Mouse (Mus musculus) midbrain, embryonic 14.5 days (tissue): ENCODE measurements around the gene Mavs. TPM values are rescaled to one million over a fixed set of nuclear protein-coding genes. Genes with fewer than 3 reads are reported as not detected.

Experiments
- ATAC-seq: fragments of 200-750 bp; cut with Nextera tagmentation; 2 replicates; pipeline ENCODE4 v1.8.0; 2017; ENCODE audit warnings: moderate number of reproducible peaks, moderate library complexity; ENCODE audit not compliant: low FRiP score, low TSS enrichment
- DNase-seq: peaks from one replicate; pipeline ENCODE4 v3.0.0-alpha.2; 2015
- H3K27ac ChIP-seq: fragments of 300-500 bp; sonication (generic); replicated peaks from 2 replicates; pipeline ENCODE4 v1.5.1; 2014; ENCODE audit warnings: mild to moderate bottlenecking, low read depth, low read length, moderate library complexity
- H3K27me3 ChIP-seq: fragments of 300-500 bp; sonication (generic); 2 replicates; pipeline ENCODE4 v1.6.1; 2014; ENCODE audit warnings: low read length, control low read depth, mixed read lengths; ENCODE audit not compliant: control insufficient read depth, insufficient read depth
- H3K36me3 ChIP-seq: fragments of 300-500 bp; sonication (generic); 2 replicates; pipeline ENCODE4 v1.6.1; 2014; ENCODE audit warnings: low read length, control low read depth; ENCODE audit not compliant: control insufficient read depth, insufficient read depth
- H3K4me1 ChIP-seq: fragments of 300-500 bp; sonication (generic); 2 replicates; pipeline ENCODE4 v1.6.1; 2014; ENCODE audit warnings: mild to moderate bottlenecking, antibody characterized with exemption, low read length, control low read depth; ENCODE audit not compliant: control insufficient read depth, insufficient read depth
- H3K4me2 ChIP-seq: fragments of 300-500 bp; sonication (generic); 2 replicates; pipeline ENCODE4 v1.6.1; 2014; ENCODE audit warnings: mild to moderate bottlenecking, low read length, moderate library complexity
- H3K4me3 ChIP-seq: fragments of 300-500 bp; sonication (generic); replicated peaks from 2 replicates; pipeline ENCODE4 v1.5.1; 2014; ENCODE audit warnings: low read depth, low read length
- H3K9ac ChIP-seq: fragments of 300-500 bp; sonication (generic); replicated peaks from 2 replicates; pipeline ENCODE4 v1.6.1; 2014; ENCODE audit warnings: mild to moderate bottlenecking, low read length, moderate library complexity
- H3K9me3 ChIP-seq: fragments of 300-500 bp; sonication (generic); 2 replicates; pipeline ENCODE4 v1.6.1; 2016; ENCODE audit warnings: low read length, control low read depth, mixed read lengths; ENCODE audit not compliant: control insufficient read depth
- WGBS: fragments of 180-500 bp; shearing (Covaris S2); extraction: QIAGEN DNeasy Blood & Tissue Kit; methylation state at CpG from one replicate; pipeline ENCODE4 v1.1.7; 2014; 5-methylcytosine and 5-hydroxymethylcytosine counted together
- polyA plus RNA-seq: library from polyadenylated mRNA; unstranded; fragments of >200 nt; fragmentation: Nextera tagmentation; extraction: Ambion mirVana; gene quantifications from 2 replicates; pipeline ENCODE4 v1.2.1, GENCODE M21; 2014

Mavs gene
- polyA plus RNA-seq, 1 experiment from 2014 or later = 6.8 TPM

- H3K27ac ChIP-seq = no peak overlapping the region
- H3K27me3 ChIP-seq = no peaks in the 10 kb centered on the region
- WGBS = 92% methylated on average over 7 of the region's 7 CpGs
- peaks cover 3% of the 10 kb centered on the region; the same call in 1 of the 2 replicates for H3K36me3 ChIP-seq
- DNase-seq (no peak), ATAC-seq (no peak)
- H3K9ac ChIP-seq = no peak overlapping the region
- H3K9me3 ChIP-seq = no peaks in the 10 kb centered on the region
- no peak overlapping the region for H3K4me2 ChIP-seq
- no peaks in the 10 kb centered on the region for H3K4me1 ChIP-seq
- H3K4me3 ChIP-seq = no peak overlapping the region
Measured at GRCm38 (mm10) chr2:131242929-131243328, 9.1 kb downstream of the Mavs start.

- WGBS = 38% methylated on average over 7 of the region's 7 CpGs
- no peaks in the 10 kb centered on the region for H3K36me3 ChIP-seq
- no peaks in the 10 kb centered on the region for H3K27me3 ChIP-seq
- no peak overlapping the region for H3K9ac ChIP-seq
- peak; percentile 79 for DNase-seq
- H3K4me2 ChIP-seq = no peak overlapping the region
- H3K9me3 ChIP-seq = no peaks in the 10 kb centered on the region
- H3K27ac ChIP-seq = no peak overlapping the region
- H3K4me1 ChIP-seq = no peaks in the 10 kb centered on the region
- ATAC-seq = peak; percentile 43; the same call in 1 of the 2 replicates
- H3K4me3 ChIP-seq = no peak overlapping the region
Measured at GRCm38 (mm10) chr2:131253681-131254328, 19.9 kb downstream of the Mavs start.

DNA sequence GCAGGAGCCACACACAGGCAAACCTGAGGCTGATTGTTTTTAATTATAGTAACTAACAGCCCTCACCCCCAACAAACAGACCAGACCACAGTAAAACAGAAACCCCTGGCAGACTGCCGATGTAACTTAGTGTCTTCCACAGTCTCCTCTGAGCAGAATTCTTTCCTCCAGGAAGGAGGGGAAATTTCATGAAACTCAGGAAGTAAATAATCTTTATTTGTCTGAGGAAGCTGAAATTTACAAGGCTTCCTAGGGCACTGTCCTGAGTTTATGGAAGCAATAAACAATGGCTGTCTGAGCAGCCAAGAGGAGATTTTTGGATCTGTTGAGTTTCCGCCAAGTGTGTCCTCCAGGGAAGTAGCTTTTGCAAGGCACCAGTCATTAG is 20.5 kb downstream of the Mavs start:
- DNase-seq = peak; percentile 5
- Histone ChIP-seq H3K36me3 (no peaks in the 10 kb centered on the region), H3K4me2 (no peak overlapping the region), H3K27ac (no peak overlapping the region), H3K4me3 (no peak overlapping the region), H3K9ac (no peak overlapping the region), H3K9me3 (no peaks in the 10 kb centered on the region), H3K4me1 (no peaks in the 10 kb centered on the region), H3K27me3 (no peaks in the 10 kb centered on the region)
- ATAC-seq = peak; percentile 6; the same call in 1 of the 2 replicates
- 81% methylated on average over 2 of the region's 2 CpGs for WGBS

DNA sequence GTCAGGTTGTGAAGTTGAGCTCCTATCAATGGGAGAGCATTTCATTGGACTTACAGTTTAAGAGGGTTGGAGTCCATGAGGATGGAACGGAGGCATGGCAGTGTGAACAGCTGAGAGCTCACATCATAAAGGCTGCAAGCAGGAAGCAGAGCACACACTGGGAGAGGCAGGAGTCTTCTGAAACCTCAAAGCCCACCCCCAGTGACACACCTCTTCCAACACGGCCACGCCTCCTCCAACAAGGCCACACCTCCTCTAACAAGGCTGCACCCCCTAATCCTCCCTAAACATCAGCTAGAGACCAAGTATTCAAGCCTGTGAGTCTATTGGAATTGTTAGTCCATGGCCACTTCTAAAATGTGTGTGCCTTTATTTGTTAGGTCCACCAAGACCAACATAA is 21.9 kb downstream of the Mavs start:
- ATAC-seq = no peak
- no peak overlapping the region for H3K27ac ChIP-seq
- no peaks in the 10 kb centered on the region for H3K36me3 ChIP-seq
- H3K27me3 ChIP-seq = no peaks in the 10 kb centered on the region
- H3K4me2 ChIP-seq = no peak overlapping the region
- no peak overlapping the region for H3K9ac ChIP-seq
- no peaks in the 10 kb centered on the region for H3K9me3 ChIP-seq
- no peaks in the 10 kb centered on the region for H3K4me1 ChIP-seq
- no peak overlapping the region for H3K4me3 ChIP-seq
- DNase-seq = no peak
- 60% methylated on average over 3 of the region's 3 CpGs for WGBS

- Histone ChIP-seq H3K9me3 (no peaks in the 10 kb centered on the region), H3K4me3 (no peak overlapping the region), H3K4me1 (peaks cover 10% of the 10 kb centered on the region; the same call in 1 of the 2 replicates), H3K36me3 (no peaks in the 10 kb centered on the region), H3K9ac (no peak overlapping the region), H3K4me2 (no peak overlapping the region), H3K27me3 (no peaks in the 10 kb centered on the region), H3K27ac (no peak overlapping the region)
- ATAC-seq (no peak), DNase-seq (no peak)
- 82% methylated on average over 8 of the region's 8 CpGs for WGBS
Measured at GRCm38 (mm10) chr2:131258693-131259092, 24.8 kb downstream of the Mavs start.

DNA sequence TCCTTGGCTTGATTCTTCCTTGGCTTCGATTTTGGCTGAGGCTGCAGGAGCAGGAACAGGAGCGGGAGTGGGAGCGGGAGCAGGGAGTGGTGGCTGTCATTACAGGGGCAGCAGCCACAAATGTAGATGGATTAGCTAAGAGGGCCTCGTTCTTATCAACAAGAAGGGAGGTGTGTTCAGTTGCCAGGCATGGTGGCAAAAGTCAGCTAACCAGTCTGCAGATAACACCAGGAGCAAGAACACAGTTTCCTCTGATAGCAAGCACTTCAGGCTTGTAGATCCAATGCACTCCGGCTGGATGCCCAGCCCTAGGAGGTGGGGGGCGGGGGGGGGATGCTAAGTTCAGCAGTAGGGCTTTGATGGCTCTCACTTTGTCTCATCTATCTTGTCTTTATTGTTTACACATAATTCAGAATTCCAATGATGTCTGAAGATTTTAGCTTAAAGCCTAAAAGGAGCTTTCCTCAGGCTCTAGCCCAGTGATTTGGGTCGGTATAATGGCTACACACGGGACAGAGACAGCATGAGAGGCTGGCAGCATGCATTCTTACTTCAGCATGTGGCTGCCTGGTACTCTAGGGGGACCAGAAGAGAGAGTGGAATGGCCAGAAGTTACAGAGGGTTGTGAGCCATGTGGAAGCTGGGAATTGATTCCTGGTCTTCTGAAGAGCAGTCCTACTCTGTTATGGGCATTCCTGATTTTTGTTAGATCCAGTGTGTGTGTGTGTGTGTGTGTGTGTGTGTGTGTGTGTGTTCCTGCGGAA is 26.9 kb downstream of the Mavs start:
- no peak overlapping the region for H3K4me3 ChIP-seq
- no peak overlapping the region; the same call in 1 of the 2 replicates for H3K9ac ChIP-seq
- H3K9me3 ChIP-seq = no peaks in the 10 kb centered on the region
- DNase-seq (no peak), ATAC-seq (no peak)
- H3K36me3 ChIP-seq = no peaks in the 10 kb centered on the region
- H3K4me1 ChIP-seq = peaks cover 23% of the 10 kb centered on the region
- 0 out of 2 replicates have a peak overlapping the region, but pooled peaks have one; percentile 98 for H3K27ac ChIP-seq
- WGBS = 64% methylated on average over 9 of the region's 9 CpGs
- H3K27me3 ChIP-seq = no peaks in the 10 kb centered on the region
- no peak overlapping the region for H3K4me2 ChIP-seq

GRCm38 (mm10) chr2:131261481-131262212 is 27.8 kb downstream of the Mavs start:
- DNase-seq = peak; percentile 82
- whole genome bisulfite sequencing = 2% methylated on average over 10 of the region's 10 CpGs
- Histone ChIP-seq H3K9ac (peak overlapping the region; percentile 94), H3K27ac (peak overlapping the region; percentile 98), H3K9me3 (no peaks in the 10 kb centered on the region), H3K4me1 (peaks cover 23% of the 10 kb centered on the region), H3K4me2 (peak overlapping the region; percentile 83), H3K4me3 (peak overlapping the region; percentile 88), H3K27me3 (no peaks in the 10 kb centered on the region), H3K36me3 (no peaks in the 10 kb centered on the region)
- peak; percentile 83 for ATAC-seq

DNA sequence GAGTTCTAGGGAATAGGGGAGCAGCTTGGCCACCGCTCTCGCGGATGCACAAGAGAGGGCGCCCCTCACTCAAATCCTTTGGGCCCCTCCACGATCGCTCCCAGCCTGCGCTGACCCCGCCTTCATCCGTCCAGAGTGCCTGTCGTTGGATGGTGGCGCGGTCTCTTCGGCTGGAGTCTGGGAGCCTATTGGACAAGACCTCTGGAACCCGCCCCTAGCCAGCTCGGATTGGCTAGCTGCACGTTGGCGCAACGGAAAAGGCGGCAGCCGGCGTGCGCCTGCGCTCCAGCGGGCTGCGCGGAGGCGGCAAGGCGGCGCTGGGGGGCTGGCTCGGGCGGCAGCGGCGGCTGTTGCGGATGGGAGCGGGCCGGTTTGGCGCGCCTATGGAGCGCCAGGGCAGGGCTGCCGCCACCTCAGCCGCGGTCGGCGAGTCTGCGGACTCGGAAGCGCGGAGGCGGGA is 28.4 kb downstream of the Mavs start, which contains the start of gene Pank2:
Pank2 (plus strand) TSS at position 283 of the 460 bp plus-strand sequence.
- ATAC-seq = peak; percentile 100
- no peaks in the 10 kb centered on the region for H3K9me3 ChIP-seq
- DNase-seq = peak; percentile 99
- H3K27me3 ChIP-seq = no peaks in the 10 kb centered on the region
- peak within 1 kb of the TSS; percentile 94 for H3K9ac ChIP-seq
- peak within 1 kb of the TSS; percentile 83 for H3K4me2 ChIP-seq
- H3K4me1 ChIP-seq = peaks cover 23% of the 10 kb centered on the region
- peak within 1 kb of the TSS; percentile 98 for H3K27ac ChIP-seq
- H3K36me3 ChIP-seq = no peaks in the 10 kb centered on the region
- WGBS = under 1% methylated on average over 44 of the region's 49 CpGs
- peak within 1 kb of the TSS; percentile 88 for H3K4me3 ChIP-seq
